Comparison of ENCODE assay signal across 9 mouse cellular contexts in the genomic region with DNA sequence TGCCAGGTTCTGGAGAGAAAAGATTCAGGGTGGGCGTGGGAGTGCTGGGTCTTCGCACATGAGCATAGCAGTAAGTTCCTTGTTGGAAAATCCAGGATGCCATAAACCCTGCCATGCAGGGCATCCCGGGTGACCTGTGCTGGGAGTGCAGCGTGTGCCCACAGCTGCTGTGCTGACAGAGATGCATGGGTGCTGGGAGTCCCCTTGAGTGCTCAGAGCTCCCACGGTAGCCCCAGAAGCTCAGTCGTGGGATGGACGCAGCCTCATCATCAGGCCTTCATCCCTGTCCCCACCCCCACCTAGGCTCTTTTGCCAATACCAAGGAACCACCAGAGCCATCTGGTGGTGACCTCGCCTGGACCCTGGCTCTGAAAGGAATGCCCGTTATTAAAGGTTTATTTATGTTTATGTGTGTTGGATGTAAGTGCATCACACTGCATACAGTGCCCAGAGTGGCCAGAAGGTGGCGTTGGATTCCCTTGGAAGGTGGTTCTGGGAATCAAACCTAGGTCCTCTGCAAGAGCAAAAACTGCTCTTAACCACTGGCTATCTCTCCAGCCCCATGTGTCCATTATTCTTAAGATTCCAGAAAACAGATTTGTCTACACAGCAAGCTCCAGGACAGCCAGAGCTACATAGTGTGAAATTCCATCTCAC. TPM values are rescaled to one million over a fixed set of nuclear protein-coding genes. Genes with fewer than 3 reads are reported as not detected.
DNase-seq lines count a peak whose midpoint lies in the region; ATAC-seq and TF ChIP-seq lines count a peak whose summit lies in the region.
"Had no signal": no experiment of that assay in that cellular context is flagged by ENCODE, and none has a peak within 500 bp of the region (broad histone marks: within the 10 kb centered on the region; RNA-seq: fewer than 3 reads in every experiment).

No protein-coding gene starts in this region.

- no peak for TF ChIP-seq EP300 in heart, postnatal 0 days (IDR thresholded peaks at IDR 0.05; ENCODE audit: low read depth)

- no peak overlapping the region for H3K4me3 ChIP-seq in left cerebral cortex, adult 2 months
- H3K4me3 ChIP-seq in heart, postnatal 0 days (ENCODE audit: low read depth, low read length), result no peak overlapping the region
- H3K4me3 ChIP-seq in midbrain, embryonic 15.5 days, result no peak overlapping the region

- no peak overlapping the region for H3K4me2 ChIP-seq in heart, postnatal 0 days (ENCODE audit: low read depth, low read length)
- H3K4me2 ChIP-seq in midbrain, embryonic 15.5 days, result no peak overlapping the region

- no peak overlapping the region for H3K9ac ChIP-seq in heart, postnatal 0 days (replicated peaks; ENCODE audit: low read depth, low read length)
- H3K9ac ChIP-seq in midbrain, embryonic 15.5 days, result no peak overlapping the region

- no peaks in the 10 kb centered on the region for H3K27me3 ChIP-seq in heart, postnatal 0 days (ENCODE audit: control insufficient read depth, insufficient read depth, low read length)
- peaks cover 16% of the 10 kb centered on the region for H3K27me3 ChIP-seq in midbrain, embryonic 15.5 days (replicated peaks)

- intact Hi-C loops in left cerebral cortex, adult 2 months (cut with DNase I), result loop anchor here (2.0 kb wide), 1 partner anchor 93 kb away; a partner anchor contains a TSS
- intact Hi-C loops in left cerebral cortex, postnatal 36 days (cut with DNase I), result no loop called here

- peaks cover 56% of the 10 kb centered on the region for H3K36me3 ChIP-seq in heart, postnatal 0 days (replicated peaks; ENCODE audit: control insufficient read depth, insufficient read depth, low read length)
- peaks cover 12% of the 10 kb centered on the region for H3K36me3 ChIP-seq in midbrain, embryonic 15.5 days (replicated peaks)

- ATAC-seq in heart, postnatal 0 days (ENCODE audit: insufficient read depth, low read depth), result no peak
- peak; percentile 39; the same call in 1 of the 2 replicates for ATAC-seq in neutrophil, adult 5-6 weeks (ENCODE audit: extremely low read depth, insufficient number of reproducible peaks, low FRiP score, poor library complexity, severe bottlenecking)
- no peak for ATAC-seq in midbrain, embryonic 15.5 days (replicated peaks)

- no peak for DNase-seq in left cerebral cortex, adult 2 months (ENCODE audit: extremely low spot score in 1 of 2, low spot score in 2 of 2)
- no peak for DNase-seq in left cerebral cortex, postnatal 36 days (ENCODE audit: low spot score in 2 of 2)
- DNase-seq in ZHBTc4 (ENCODE audit: low read depth, low spot score), result peak; percentile 75
- DNase-seq in heart, postnatal 0 days (ENCODE audit: low spot score), result no peak
- no peak for DNase-seq in urinary bladder, adult 18-20 months (ENCODE audit: low spot score in 2 of 2)
- no peak for DNase-seq in gastrocnemius, postnatal 25 days

- no peak overlapping the region for H3K27ac ChIP-seq in left cerebral cortex, adult 2 months
- peak overlapping the region; percentile 79; the same call in 1 of the 2 replicates for H3K27ac ChIP-seq in heart, postnatal 0 days (ENCODE audit: low read depth)
- no peak overlapping the region for H3K27ac ChIP-seq in midbrain, embryonic 15.5 days

- H3K9me3 ChIP-seq in heart, postnatal 0 days (replicated peaks; ENCODE audit: control insufficient read depth, low read length), result no peaks in the 10 kb centered on the region
- H3K9me3 ChIP-seq in midbrain, embryonic 15.5 days, result no peaks in the 10 kb centered on the region

- H3K4me1 ChIP-seq in heart, postnatal 0 days (ENCODE audit: control insufficient read depth, insufficient read depth), result peaks cover 13% of the 10 kb centered on the region
- peaks cover 6% of the 10 kb centered on the region for H3K4me1 ChIP-seq in midbrain, embryonic 15.5 days

- peak; percentile 44 for TF ChIP-seq CTCF in left cerebral cortex, adult 2 months (IDR thresholded peaks at IDR 0.05)
- TF ChIP-seq CTCF in heart, postnatal 0 days (IDR thresholded peaks at IDR 0.05; ENCODE audit: low read depth), result peak; percentile 46

- WGBS in heart, postnatal 0 days, result 78% methylated on average over 10 of the region's 10 CpGs
- WGBS in midbrain, embryonic 15.5 days, result 80% methylated on average over 10 of the region's 10 CpGs

RNA-seq across cellular contexts. Expression of a gene that starts 0.7 kb away (rescaled TPM):
- total RNA-seq in left cerebral cortex, adult 2 months (2021), result under 1 TPM; 0.65 to 0.68 TPM
- total RNA-seq in left cerebral cortex, postnatal 36 days (2021), result 1 to 10 TPM in 1 of 2 experiments, under 1 TPM in 1; 0.20 to 1.1 TPM
- 9.9 and 11.3 TPM in 2 replicates for total RNA-seq in heart, postnatal 0 days (2014; rRNA removed; ENCODE audit: low replicate concordance)
- polyA plus RNA-seq in heart, postnatal 0 days (2015; fragmentation: Nextera tagmentation; extraction: Ambion mirVana), result 4.1 and 4.6 TPM in 2 replicates
- total RNA-seq in neutrophil, adult 5-6 weeks (2017), result 31.7 and 33.4 TPM in 2 replicates
- total RNA-seq in gastrocnemius, postnatal 25 days (2021), result 1 to 10 TPM in 1 of 2 experiments, under 1 TPM in 1; 0.87 to 1.5 TPM
- 0.68 and 0.88 TPM in 2 replicates for polyA plus RNA-seq in midbrain, embryonic 15.5 days (2015; fragmentation: Nextera tagmentation; extraction: Ambion mirVana)

RNA-seq across cellular contexts. Expression of a gene that starts 6.5 kb away (rescaled TPM):
- total RNA-seq in left cerebral cortex, adult 2 months (2021), result 10 to 100 TPM; 51.0 to 55.7 TPM
- total RNA-seq in left cerebral cortex, postnatal 36 days (2021), result 10 to 100 TPM; 53.6 to 53.8 TPM
- 73.5 and 80.4 TPM in 2 replicates for total RNA-seq in heart, postnatal 0 days (2014; rRNA removed; ENCODE audit: low replicate concordance)
- 71.3 and 72.2 TPM in 2 replicates for polyA plus RNA-seq in heart, postnatal 0 days (2015; fragmentation: Nextera tagmentation; extraction: Ambion mirVana)
- 129 and 155 TPM in 2 replicates for total RNA-seq in neutrophil, adult 5-6 weeks (2017)
- 10 to 100 TPM; 36.9 to 38.6 TPM for total RNA-seq in gastrocnemius, postnatal 25 days (2021)
- polyA plus RNA-seq in midbrain, embryonic 15.5 days (2015; fragmentation: Nextera tagmentation; extraction: Ambion mirVana), result 44.2 and 45.3 TPM in 2 replicates

RNA-seq across cellular contexts. Expression of a gene that starts 10.0 kb away (rescaled TPM):
- total RNA-seq in left cerebral cortex, adult 2 months (2021), result not detected
- total RNA-seq in left cerebral cortex, postnatal 36 days (2021), result not detected
- not detected in 2 replicates for total RNA-seq in heart, postnatal 0 days (2014; rRNA removed; ENCODE audit: low replicate concordance)
- polyA plus RNA-seq in heart, postnatal 0 days (2015; fragmentation: Nextera tagmentation; extraction: Ambion mirVana), result 0.12 TPM in 1 of 2 replicates, not detected in the other
- total RNA-seq in neutrophil, adult 5-6 weeks (2017), result not detected in 2 replicates
- total RNA-seq in gastrocnemius, postnatal 25 days (2021), result not detected
- polyA plus RNA-seq in midbrain, embryonic 15.5 days (2015; fragmentation: Nextera tagmentation; extraction: Ambion mirVana), result not detected in 2 replicates
- polyA plus RNA-seq: macrophage had no signal

RNA-seq across cellular contexts. Expression of a gene that starts 33.1 kb away (rescaled TPM):
- total RNA-seq in left cerebral cortex, adult 2 months (2021), result 10 to 100 TPM; 32.9 to 33.9 TPM
- total RNA-seq in left cerebral cortex, postnatal 36 days (2021), result 10 to 100 TPM; 33.0 to 40.9 TPM
- total RNA-seq in heart, postnatal 0 days (2014; rRNA removed; ENCODE audit: low replicate concordance), result 146 and 154 TPM in 2 replicates
- polyA plus RNA-seq in heart, postnatal 0 days (2015; fragmentation: Nextera tagmentation; extraction: Ambion mirVana), result 89.5 and 100 TPM in 2 replicates
- total RNA-seq in neutrophil, adult 5-6 weeks (2017), result 34.4 and 37.0 TPM in 2 replicates
- total RNA-seq in gastrocnemius, postnatal 25 days (2021), result 10 to 100 TPM; 73.7 to 80.6 TPM
- 42.7 and 43.5 TPM in 2 replicates for polyA plus RNA-seq in midbrain, embryonic 15.5 days (2015; fragmentation: Nextera tagmentation; extraction: Ambion mirVana)

RNA-seq across cellular contexts. Expression of a gene that starts 33.2 kb away (rescaled TPM):
- total RNA-seq in left cerebral cortex, adult 2 months (2021), result 10 to 100 TPM; 23.3 to 24.0 TPM
- total RNA-seq in left cerebral cortex, postnatal 36 days (2021), result 10 to 100 TPM; 24.0 to 26.4 TPM
- 20.1 and 20.3 TPM in 2 replicates for total RNA-seq in heart, postnatal 0 days (2014; rRNA removed; ENCODE audit: low replicate concordance)
- polyA plus RNA-seq in heart, postnatal 0 days (2015; fragmentation: Nextera tagmentation; extraction: Ambion mirVana), result 27.7 and 28.2 TPM in 2 replicates
- total RNA-seq in neutrophil, adult 5-6 weeks (2017), result 33.1 and 40.1 TPM in 2 replicates
- 10 to 100 TPM; 19.5 to 20.8 TPM for total RNA-seq in gastrocnemius, postnatal 25 days (2021)
- polyA plus RNA-seq in midbrain, embryonic 15.5 days (2015; fragmentation: Nextera tagmentation; extraction: Ambion mirVana), result 41.0 and 44.9 TPM in 2 replicates
